Mouse (Mus musculus) heart, postnatal 0 days (tissue): ENCODE measurements around the gene Atp5g1. TPM values are rescaled to one million over a fixed set of nuclear protein-coding genes. Genes with fewer than 3 reads are reported as not detected.
A peak's percentile ranks its signal among the peaks of the same experiment; 100 is the strongest.

Source experiments
- ATAC-seq: fragments of 200-750 bp; cut with Nextera tagmentation; 2 replicates; pipeline ENCODE4 v1.8.0; 2017; ENCODE audit warnings: low read depth, moderate number of reproducible peaks, moderate library complexity; ENCODE audit not compliant: insufficient read depth
- DNase-seq: peaks from one replicate; pipeline ENCODE4 v3.0.0-alpha.2; 2016; ENCODE audit warnings: low spot score
- H3K27ac ChIP-seq: fragments of 300-500 bp; sonication (generic); 2 replicates; pipeline ENCODE4 v1.5.1; 2014; ENCODE audit warnings: low read depth, mild to moderate bottlenecking
- H3K27me3 ChIP-seq: fragments of 300-500 bp; sonication (generic); 2 replicates; pipeline ENCODE4 v1.6.1; 2014; ENCODE audit warnings: low read length, mixed read lengths; ENCODE audit not compliant: control insufficient read depth, insufficient read depth
- H3K36me3 ChIP-seq: fragments of 300-500 bp; sonication (generic); replicated peaks from 2 replicates; pipeline ENCODE4 v1.6.1; 2014; ENCODE audit warnings: low read length, mixed read lengths; ENCODE audit not compliant: control insufficient read depth, insufficient read depth
- H3K4me1 ChIP-seq: fragments of 300-500 bp; sonication (generic); 2 replicates; pipeline ENCODE4 v1.6.1; 2014; ENCODE audit warnings: antibody characterized with exemption; ENCODE audit not compliant: control insufficient read depth, insufficient read depth
- H3K4me2 ChIP-seq: fragments of 300-500 bp; sonication (generic); 2 replicates; pipeline ENCODE4 v1.6.1; 2014; ENCODE audit warnings: low read depth, mild to moderate bottlenecking, low read length, moderate library complexity
- H3K4me3 ChIP-seq: fragments of 300-500 bp; sonication (generic); 2 replicates; pipeline ENCODE4 v1.5.1; 2014; ENCODE audit warnings: low read depth, low read length
- H3K9ac ChIP-seq: fragments of 300-500 bp; sonication (generic); replicated peaks from 2 replicates; pipeline ENCODE4 v1.6.1; 2014; ENCODE audit warnings: low read depth, low read length, mixed read lengths
- H3K9me3 ChIP-seq: fragments of 300-500 bp; sonication (generic); replicated peaks from 2 replicates; pipeline ENCODE4 v1.6.1; 2016; ENCODE audit warnings: low read length; ENCODE audit not compliant: control insufficient read depth
- CTCF ChIP-seq: IDR thresholded peaks from 2 replicates; pipeline ENCODE4 v1.5.1; 2016; ENCODE audit warnings: antibody characterized with exemption, control low read depth, low read depth
- EP300 ChIP-seq: IDR thresholded peaks from 2 replicates; pipeline ENCODE4 v1.6.1; 2016; ENCODE audit warnings: antibody characterized with exemption, low read depth
- WGBS: fragments of 180-500 bp; shearing (Covaris S2); extraction: QIAGEN DNeasy Blood & Tissue Kit; methylation state at CpG from one replicate; pipeline ENCODE4 v1.1.7; 2014; 5-methylcytosine and 5-hydroxymethylcytosine counted together
- polyA plus RNA-seq: library from polyadenylated mRNA; unstranded; fragments of >200 nt; fragmentation: Nextera tagmentation; extraction: Ambion mirVana; gene quantifications from 2 replicates; pipeline ENCODE4 v1.2.1, GENCODE M21; 2015
- total RNA-seq: library from RNA; depleted of rRNA; stranded (reverse); fragments of >200 nt; gene quantifications from 2 replicates; pipeline ENCODE4 v1.2.3, GENCODE M21; 2014; ENCODE audit warnings: low replicate concordance

Atp5g1 gene
- total and polyA plus RNA-seq, 2 experiments from 2014 or later, result 4,197 to 4,840 TPM

DNA sequence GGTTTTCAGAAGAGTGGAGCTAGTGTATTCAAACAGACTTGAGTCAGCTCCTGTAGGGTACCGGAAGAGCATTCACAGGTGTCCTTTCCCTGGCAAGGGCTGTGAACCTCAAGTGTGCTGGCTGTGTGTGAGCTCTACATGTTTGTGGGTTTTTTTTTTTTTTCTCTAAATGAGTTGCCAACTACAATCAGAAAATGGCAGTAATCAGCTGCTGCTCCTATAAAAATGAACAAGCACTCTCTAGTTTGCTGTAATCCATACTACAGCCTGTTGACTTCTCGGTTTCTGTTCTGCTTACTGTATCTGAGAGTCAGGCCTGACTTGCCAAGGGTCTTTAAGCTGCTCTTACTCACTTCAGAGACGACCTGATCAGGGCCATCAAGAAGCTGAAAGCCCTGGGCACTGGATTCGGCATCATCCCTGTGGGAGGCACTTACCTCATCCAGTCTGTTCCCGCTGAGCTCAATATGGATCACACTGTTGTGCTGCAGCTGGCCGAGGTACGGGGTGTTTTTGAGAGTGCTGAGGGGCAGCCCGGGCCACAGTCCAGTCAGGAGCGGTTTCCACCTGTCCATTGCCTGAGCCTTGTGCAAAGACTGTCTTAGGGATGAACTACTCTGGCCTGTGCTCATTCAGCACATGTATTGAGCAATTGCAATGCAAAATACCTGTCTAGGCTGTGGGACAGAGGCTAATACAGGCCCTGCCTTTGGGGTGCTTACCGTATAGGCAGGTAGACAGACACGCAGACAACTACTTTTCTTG is 30.5 kb downstream of the Atp5g1 start:
- ATAC-seq, result no peak
- no peak overlapping the region for H3K4me3 ChIP-seq
- no peak overlapping the region for H3K9ac ChIP-seq
- H3K27me3 ChIP-seq, result no peaks in the 10 kb centered on the region
- 80% methylated on average over 11 of the region's 11 CpGs for WGBS
- TF ChIP-seq EP300 (no peak), CTCF (no peak)
- H3K9me3 ChIP-seq, result no peaks in the 10 kb centered on the region
- no peaks in the 10 kb centered on the region for H3K4me1 ChIP-seq
- no peak for DNase-seq
- no peak overlapping the region for H3K27ac ChIP-seq
- H3K36me3 ChIP-seq, result peaks cover 50% of the 10 kb centered on the region
- H3K4me2 ChIP-seq, result no peak overlapping the region

DNA sequence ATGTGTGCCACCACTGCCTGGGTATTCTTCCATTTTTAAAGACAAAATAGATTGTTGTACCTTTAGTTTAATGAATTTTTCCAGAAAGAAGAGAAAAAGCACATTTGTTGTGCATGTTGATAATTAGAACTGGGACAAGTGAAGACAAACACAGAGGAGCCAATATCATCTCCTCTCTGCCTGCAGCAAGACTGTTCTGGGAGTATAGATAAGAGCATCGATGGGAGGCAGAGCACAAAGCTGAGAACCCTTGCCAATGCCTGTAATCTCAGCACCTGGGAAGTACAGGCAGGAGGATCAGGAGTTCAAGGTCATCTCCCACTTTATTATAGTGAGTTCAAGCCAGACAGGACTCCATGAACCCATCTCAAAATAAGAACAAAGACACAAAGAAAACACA is 36.9 kb downstream of the Atp5g1 start:
- 42% methylated on average over 1 of the region's 1 CpGs for WGBS
- no peak overlapping the region for H3K27ac ChIP-seq
- H3K4me3 ChIP-seq, result no peak overlapping the region
- H3K4me1 ChIP-seq, result peaks cover 10% of the 10 kb centered on the region
- DNase-seq (no peak), ATAC-seq (no peak)
- H3K9ac ChIP-seq, result no peak overlapping the region
- H3K27me3 ChIP-seq, result no peaks in the 10 kb centered on the region
- H3K4me2 ChIP-seq, result no peak overlapping the region
- TF ChIP-seq CTCF (no peak), EP300 (no peak)
- H3K9me3 ChIP-seq, result no peaks in the 10 kb centered on the region
- peaks cover 10% of the 10 kb centered on the region for H3K36me3 ChIP-seq

DNA sequence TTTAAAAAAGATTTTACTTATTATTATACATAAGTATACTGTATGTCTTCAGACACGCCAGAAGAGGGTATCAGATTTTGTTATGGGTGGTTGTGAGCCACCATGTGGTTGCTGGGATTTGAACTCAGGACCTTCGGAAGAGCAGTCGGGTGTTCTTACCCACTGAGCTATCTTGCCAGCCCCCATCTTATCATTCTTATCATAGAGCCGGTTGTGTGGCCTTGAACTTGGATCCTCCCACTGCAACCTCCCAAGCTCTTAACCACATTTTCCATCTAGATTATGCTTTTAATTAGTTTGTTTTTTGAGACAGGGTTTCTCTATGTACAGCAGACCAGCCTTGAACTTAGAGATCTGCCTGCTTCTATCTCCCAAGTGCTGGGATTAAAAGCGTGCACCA is 38.0 kb downstream of the Atp5g1 start:
- no peak overlapping the region for H3K9ac ChIP-seq
- H3K4me1 ChIP-seq, result peaks cover 10% of the 10 kb centered on the region
- H3K4me2 ChIP-seq, result no peak overlapping the region
- peaks cover 3% of the 10 kb centered on the region; the same call in 1 of the 2 replicates for H3K36me3 ChIP-seq
- no peak for TF ChIP-seq EP300
- no peak for TF ChIP-seq CTCF
- ATAC-seq (no peak), DNase-seq (no peak)
- no peak overlapping the region for H3K4me3 ChIP-seq
- H3K27ac ChIP-seq, result no peak overlapping the region
- H3K27me3 ChIP-seq, result no peaks in the 10 kb centered on the region
- 76% methylated on average over 5 of the region's 5 CpGs for WGBS
- H3K9me3 ChIP-seq, result no peaks in the 10 kb centered on the region

DNA sequence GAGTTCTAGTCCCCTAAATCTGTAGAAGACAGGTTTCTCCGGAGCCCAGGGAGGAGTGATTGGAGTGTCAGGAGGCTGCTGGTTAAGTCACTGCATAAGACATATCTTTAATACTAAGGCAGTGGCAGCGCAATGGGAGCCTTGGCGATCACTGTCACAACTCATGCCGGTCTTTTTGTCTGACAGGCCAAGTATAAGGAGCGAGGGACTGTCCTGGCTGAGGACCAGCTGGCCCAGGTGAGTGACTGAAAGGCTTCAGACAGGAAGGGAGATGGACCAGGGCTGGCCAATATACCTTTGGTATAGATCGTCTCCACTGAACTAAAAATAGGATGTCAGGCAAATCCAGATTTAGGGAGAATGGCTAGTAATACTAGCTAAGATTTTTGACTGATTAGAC is 40.3 kb downstream of the Atp5g1 start:
- Histone ChIP-seq H3K27me3 (no peaks in the 10 kb centered on the region), H3K9me3 (no peaks in the 10 kb centered on the region), H3K9ac (peak overlapping the region; percentile 77), H3K4me2 (peak overlapping the region; percentile 94), H3K36me3 (peaks cover 3% of the 10 kb centered on the region; the same call in 1 of the 2 replicates), H3K27ac (peak overlapping the region; percentile 67), H3K4me1 (peaks cover 10% of the 10 kb centered on the region), H3K4me3 (peak overlapping the region; percentile 89)
- 3% methylated on average over 6 of the region's 6 CpGs for WGBS
- TF ChIP-seq CTCF (no peak), EP300 (no peak)
- DNase-seq (no peak), ATAC-seq (no peak)

DNA sequence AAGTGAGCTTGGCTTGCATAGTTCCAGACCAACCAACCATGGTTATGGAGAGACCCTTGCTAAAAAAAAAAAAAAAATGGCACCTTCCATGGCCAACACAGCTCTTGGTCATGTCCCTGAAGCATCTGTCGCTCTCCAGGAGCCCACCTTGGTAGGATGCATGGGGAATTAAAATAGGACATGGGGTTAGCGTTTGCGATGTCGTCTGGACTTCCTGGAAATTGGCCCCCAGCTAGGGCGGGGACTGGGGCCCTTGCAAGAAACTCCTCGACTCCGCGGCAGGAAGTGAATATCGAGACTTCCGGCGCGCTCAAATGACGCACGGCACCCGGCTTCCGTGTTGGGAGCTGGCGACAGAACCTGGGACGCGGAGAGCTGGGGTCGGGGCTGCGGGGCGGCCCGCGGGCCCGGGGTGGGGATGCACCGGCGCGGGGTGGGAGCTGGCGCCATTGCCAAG is 40.8 kb downstream of the Atp5g1 start, which contains the start of gene Snf8:
TSS of gene Snf8 (plus strand) at position 290 of the 457 bp plus-strand sequence.
- Histone ChIP-seq H3K4me1 (peaks cover 10% of the 10 kb centered on the region), H3K9ac (peak within 1 kb of the TSS; percentile 77), H3K27me3 (no peaks in the 10 kb centered on the region; the same call in 1 of the 2 replicates), H3K4me3 (peak within 1 kb of the TSS; percentile 89), H3K27ac (peak within 1 kb of the TSS; percentile 67), H3K36me3 (peaks cover 3% of the 10 kb centered on the region; the same call in 1 of the 2 replicates), H3K4me2 (peak within 1 kb of the TSS; percentile 94), H3K9me3 (no peaks in the 10 kb centered on the region)
- peak; percentile 88 for DNase-seq
- peak; percentile 89 for ATAC-seq
- WGBS, result under 1% methylated on average over 29 of the region's 29 CpGs
- TF ChIP-seq CTCF (no peak), EP300 (peak; percentile 72; the same call in 1 of the 2 replicates)
